Mouse (Mus musculus) thymus, adult 18-20 months (tissue): ENCODE results near the gene Slc25a43.
A peak's percentile ranks its signal among the peaks of the same experiment; 100 is the strongest.

Source experiments
- DNase-seq, 2 experiments: peaks; one replicate each; pipeline ENCODE4 v3.0.0; 2022; ENCODE audit warnings: mixed read lengths in 2 of 2

Gene Slc25a43

GRCm38 (mm10) chrX:36743503-36744101 is at the start of gene Slc25a43:
Slc25a43 (plus strand) TSS chrX:36743659.
- no peak for DNase-seq

DNA sequence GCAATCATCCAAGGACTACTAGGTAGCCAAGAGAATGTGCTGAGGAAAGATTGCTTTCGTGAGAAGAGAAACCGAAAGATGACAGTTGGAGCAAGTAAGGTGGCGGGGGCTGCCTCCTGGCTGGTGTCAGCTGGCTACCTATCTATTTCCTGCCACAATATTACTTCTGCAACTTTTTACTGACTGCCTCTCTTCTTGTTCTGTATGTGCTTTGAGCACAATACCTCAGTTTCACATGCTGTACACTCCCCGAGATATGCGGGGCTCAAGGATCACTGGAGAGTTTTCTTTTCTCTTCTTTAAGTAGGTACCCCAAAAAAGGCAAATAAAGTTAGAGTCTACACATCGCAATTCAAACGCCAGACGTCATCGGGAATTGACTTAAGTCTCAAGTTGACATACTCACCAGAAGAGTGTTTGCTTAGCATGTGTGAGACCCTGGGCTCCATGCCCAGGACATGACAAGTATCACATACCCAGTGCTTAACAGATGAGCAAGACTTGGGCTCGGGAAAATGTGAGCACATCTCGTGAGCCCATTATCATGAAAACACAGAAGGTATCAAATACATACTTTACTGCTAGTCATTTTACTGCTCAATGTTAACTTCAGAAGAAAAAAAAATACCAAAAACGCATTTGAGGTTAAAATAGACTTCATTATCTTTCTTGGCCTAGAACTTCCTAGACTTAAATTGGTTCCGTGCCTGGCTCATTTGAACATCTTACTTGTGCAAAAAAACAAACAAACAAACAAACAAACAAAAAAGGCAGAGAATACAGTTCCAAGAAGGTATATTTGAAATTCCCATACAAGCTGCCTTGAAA is 3.1 kb upstream of the Slc25a43 start:
- no peak for DNase-seq

DNA sequence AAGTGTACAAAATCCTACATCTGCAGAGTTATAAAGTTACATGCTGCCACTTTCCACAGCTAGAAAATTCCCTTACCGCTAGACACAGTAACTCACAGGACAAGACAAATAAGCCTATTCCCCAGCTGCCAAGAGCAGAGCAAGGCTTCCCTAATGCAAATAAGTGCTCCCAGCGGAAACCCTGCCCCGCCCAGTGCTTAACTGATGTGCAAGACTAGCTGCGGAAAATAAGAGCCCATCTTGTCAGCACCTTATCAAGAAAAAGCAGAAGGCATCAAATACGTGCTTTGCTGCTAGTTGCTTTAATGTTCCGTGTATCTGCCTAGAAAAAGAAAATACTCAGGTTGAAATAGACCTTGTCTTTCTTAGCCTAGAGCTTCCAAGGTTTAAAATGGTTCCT is 2.2 kb upstream of the Slc25a43 start:
- DNase-seq = no peak

GRCm38 (mm10) chrX:36742744-36743143 is 715 bp upstream of the Slc25a43 start:
- no peak for DNase-seq

- no peak for DNase-seq
Measured at GRCm38 (mm10) chrX:36744735-36745134, 1.3 kb downstream of the Slc25a43 start.

DNA sequence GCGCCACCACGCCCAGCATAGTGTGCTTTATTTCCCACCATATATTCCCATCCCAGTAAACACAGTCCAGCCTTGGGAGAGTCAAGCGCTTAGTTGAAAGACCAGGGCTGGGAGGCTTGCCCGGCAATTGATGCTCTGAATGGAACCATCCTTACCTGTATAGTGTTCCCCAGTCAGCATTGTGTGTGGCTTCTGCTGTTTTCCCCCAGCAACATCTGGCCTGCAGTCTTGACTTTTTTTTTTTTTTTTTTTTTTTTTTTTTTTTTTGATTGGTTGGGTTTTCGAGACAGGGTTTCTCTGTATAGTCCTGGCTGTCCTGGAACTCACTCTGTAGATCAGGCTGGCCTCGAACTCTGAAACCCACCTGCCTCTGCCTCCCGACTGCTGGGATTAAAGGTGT is 1.9 kb downstream of the Slc25a43 start:
- no peak for DNase-seq

GRCm38 (mm10) chrX:36746789-36747188 is 3.3 kb downstream of the Slc25a43 start:
- no peak for DNase-seq

- DNase-seq = no peak
Measured at GRCm38 (mm10) chrX:36748573-36748972, 5.1 kb downstream of the Slc25a43 start.

- no peak for DNase-seq
Measured at GRCm38 (mm10) chrX:36749281-36749785, 5.9 kb downstream of the Slc25a43 start.

DNA sequence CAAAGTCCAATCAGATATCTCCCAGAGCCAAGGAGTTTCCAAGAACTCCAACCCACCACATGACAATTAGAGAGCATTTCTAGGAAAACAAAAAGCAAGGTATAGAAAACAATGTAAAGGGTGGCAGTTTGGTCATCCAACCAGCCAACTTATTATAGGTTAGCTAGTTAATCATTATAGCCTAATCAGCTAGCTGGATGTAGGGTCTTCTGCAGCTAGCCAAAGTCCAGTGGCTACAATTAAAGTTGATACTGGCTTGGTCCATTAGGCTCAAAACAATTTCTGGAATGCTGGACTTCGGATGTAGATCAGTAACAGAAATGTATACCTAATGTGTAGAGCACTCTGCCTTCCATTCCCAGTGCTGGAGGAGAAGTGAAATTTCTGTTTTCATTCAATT is 7.1 kb downstream of the Slc25a43 start:
- DNase-seq = no peak

DNA sequence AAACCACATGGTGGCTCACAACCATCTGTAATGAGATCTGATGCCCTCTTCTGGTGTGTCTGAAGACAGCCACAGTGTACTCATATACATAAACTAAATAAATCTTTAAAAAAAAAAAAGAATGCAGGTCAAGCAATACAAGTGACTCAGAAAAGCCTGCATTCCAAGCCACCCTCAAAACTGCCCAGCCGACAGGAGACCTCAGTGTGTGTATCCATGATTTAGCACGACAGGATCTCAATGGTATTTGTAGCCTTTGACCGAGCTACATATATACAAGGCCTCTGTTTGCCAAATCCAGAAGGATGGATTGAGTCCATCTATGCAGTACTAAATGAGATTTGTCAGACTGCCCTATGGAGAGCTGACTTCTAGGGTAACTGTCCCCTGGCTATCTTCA is 9.1 kb downstream of the Slc25a43 start:
- DNase-seq = no peak

GRCm38 (mm10) chrX:36757796-36758472 is 14.5 kb downstream of the Slc25a43 start:
- peak; percentile 56 to 66 for DNase-seq

DNA sequence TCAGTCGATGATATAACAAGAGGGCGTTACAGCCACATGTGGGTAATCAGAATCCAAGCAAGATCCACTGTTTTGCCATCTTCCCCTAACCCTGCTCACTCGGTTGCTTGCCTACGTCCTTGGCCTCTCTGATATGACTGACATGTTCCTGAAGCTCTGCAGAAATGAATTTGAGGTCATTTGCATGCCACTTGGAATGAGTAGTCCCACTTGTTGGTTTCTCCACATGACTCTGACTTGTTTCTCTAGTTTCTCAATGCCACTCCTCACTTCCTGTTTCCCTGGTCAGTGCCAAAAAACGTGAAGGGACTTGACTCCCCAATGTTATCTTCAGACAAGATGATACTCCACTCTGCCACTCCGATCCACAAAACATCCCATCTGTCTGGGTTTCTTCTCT is 15.1 kb downstream of the Slc25a43 start:
- DNase-seq = no peak

GRCm38 (mm10) chrX:36760946-36761635 is 17.6 kb downstream of the Slc25a43 start:
- DNase-seq = peak in 1 of 2 experiments; percentile 22

DNA sequence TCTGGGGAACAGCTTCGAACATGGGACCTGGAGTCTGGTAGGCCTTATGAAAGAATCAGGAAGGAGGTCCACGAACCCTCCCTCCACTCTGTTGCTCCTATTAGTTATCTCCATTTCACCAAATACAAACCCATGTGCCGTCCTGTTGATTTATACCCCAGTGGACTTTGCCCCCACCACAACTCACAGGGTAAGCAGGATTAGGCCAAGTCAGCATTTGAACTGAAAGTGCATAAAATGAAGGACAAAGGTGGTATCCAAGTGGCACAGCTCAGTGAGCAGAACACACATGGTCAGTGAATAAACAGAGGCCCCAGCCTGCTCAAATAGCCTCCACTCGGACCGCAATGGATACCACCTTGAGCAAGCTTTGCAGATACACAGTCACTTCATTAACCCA is 18.8 kb downstream of the Slc25a43 start:
- no peak for DNase-seq

DNA sequence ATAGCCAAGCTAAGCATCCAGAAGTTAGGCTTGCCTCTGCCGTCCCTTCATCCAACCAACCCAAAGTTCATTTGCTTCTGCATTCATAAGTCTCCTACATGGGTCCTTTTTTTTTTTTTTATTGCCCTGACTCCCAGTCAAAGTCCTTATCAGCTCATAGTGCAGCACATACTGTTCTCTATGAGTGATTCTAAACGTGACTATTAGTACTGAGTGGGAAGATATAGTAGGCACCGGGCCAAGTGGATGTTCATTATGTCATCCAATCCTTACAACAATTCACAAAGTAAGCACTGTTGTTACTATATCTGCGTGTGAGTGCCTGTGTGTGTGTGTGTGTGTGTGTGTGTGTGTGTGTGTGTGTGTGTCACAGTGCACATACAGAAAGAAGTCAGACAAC is 19.4 kb downstream of the Slc25a43 start:
- no peak for DNase-seq

DNA sequence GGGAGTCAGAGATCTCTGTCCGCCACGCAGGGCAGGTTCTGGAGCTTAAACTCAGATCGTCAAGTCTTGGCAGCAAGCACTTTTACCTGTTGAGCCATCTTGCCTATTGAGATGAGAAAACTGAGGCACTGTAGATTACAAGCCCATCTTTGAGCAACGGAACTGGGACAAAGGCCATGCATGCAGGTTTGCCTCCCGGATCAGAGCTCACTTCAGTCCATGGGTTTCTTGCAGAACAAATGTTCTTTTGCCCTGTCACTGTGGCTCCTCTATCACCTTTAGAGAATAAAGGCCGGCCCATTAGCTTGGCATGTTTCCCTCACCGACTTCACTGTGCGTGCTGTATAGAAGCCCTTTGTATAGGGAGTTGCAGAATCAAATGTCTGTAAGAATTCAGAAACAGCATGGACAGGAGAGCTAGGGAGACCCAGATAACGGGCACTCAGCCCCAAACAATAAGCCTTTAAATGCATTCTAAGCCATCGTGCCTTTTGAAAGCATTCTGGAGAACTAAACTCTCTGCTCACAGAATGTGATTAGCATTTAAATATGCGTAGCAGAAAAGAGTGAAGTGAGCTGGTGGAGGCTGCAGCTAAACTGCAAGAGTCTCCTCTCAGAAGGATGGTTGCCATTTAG is 20.0 kb downstream of the Slc25a43 start:
- no peak for DNase-seq

DNA sequence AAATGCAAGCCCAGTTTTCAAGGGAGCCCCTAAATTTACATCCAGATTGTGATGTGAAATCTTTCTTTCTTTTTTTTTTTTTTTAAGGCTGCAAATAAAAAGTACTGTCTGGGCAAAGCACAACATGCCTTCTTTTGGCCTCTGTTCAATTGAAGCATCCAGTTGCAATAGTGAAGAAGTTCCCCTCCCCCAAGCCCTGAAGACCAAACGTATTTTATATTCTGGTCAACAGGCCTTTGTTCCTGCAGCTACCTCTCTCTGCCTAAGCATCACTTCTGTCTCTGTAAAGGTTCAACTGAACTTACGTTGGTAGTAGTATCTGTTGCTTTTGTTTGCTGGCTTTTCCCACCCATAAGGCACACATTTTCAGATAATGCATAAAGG is 20.5 kb downstream of the Slc25a43 start:
- no peak for DNase-seq

GRCm38 (mm10) chrX:36767386-36767785 is 23.9 kb downstream of the Slc25a43 start:
- no peak for DNase-seq

GRCm38 (mm10) chrX:36772591-36772990 is 29.1 kb downstream of the Slc25a43 start:
- no peak for DNase-seq

DNA sequence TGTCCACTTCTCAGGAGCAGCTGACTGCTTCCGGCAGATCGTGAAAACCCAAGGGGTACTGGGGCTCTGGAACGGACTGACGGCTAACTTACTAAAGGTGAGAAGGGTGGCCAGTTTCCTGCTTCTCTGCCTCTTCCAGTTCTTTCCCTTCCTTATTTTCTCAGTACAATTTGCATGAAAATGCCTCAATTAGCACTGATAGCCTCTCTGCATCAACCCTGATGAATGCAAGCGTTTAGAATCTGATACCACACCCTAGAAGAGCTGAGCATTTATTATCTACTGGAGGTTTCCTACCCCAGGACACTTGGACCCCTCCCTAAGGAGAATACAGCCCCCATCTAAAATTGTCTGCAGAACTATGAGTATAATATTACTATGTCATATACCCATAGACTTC is 32.1 kb downstream of the Slc25a43 start:
- no peak for DNase-seq

GRCm38 (mm10) chrX:36777694-36778093 is 34.2 kb downstream of the Slc25a43 start:
- no peak for DNase-seq

- DNase-seq = no peak
Measured at GRCm38 (mm10) chrX:36789360-36789759, 45.9 kb downstream of the Slc25a43 start.
